Mouse (Mus musculus) spleen, adult 2 months (tissue): ENCODE data around the gene Pamr1. TPM values are rescaled to one million over a fixed set of nuclear protein-coding genes. Genes with fewer than 3 reads are reported as not detected.

Source experiments
- DNase-seq, 2 experiments: peaks; one replicate each; pipeline versions ENCODE4 v3.0.0 to v3.0.0-alpha.2; 2012 to 2021; ENCODE audit warnings: low spot score in 2 of 2, low read depth in 1 of 2
- H3K27ac ChIP-seq: fragments of 200-500 bp; 2 replicates; pipeline ENCODE4 v1.5.1; 2012; ENCODE audit warnings: low read length, inconsistent platforms; ENCODE audit not compliant: insufficient read depth
- H3K27me3 ChIP-seq: fragments of 200-500 bp; 2 replicates; pipeline ENCODE4 v1.6.1; 2012; ENCODE audit warnings: mild to moderate bottlenecking, moderate library complexity, low read length, inconsistent platforms; ENCODE audit not compliant: control insufficient read depth, insufficient read depth
- H3K36me3 ChIP-seq: fragments of 200-500 bp; 2 replicates; pipeline ENCODE4 v1.6.1; 2012; ENCODE audit warnings: mild to moderate bottlenecking, low read length, inconsistent platforms; ENCODE audit not compliant: control insufficient read depth, insufficient read depth
- H3K4me1 ChIP-seq: fragments of 200-500 bp; 2 replicates; pipeline ENCODE4 v1.6.1; 2011; ENCODE audit warnings: inconsistent platforms; ENCODE audit not compliant: control insufficient read depth, insufficient read depth, insufficient read length
- H3K4me3 ChIP-seq: fragments of 200-500 bp; 2 replicates; pipeline ENCODE4 v1.5.1; 2011; ENCODE audit warnings: mild to moderate bottlenecking, inconsistent platforms; ENCODE audit not compliant: insufficient read depth, insufficient read length; ENCODE audit errors: extremely low read depth
- CTCF ChIP-seq: fragments of 200-500 bp; IDR thresholded peaks from 2 replicates; pipeline ENCODE4 v1.5.1; 2011; ENCODE audit warnings: mild to moderate bottlenecking, inconsistent platforms; ENCODE audit not compliant: insufficient read depth, insufficient read length, insufficient replicate concordance; ENCODE audit errors: extremely low read depth
- POLR2A ChIP-seq: fragments of 200-500 bp; IDR thresholded peaks from 2 replicates; pipeline ENCODE4 v1.6.1; 2011; ENCODE audit warnings: low read depth, low read length, inconsistent platforms
- WGBS: fragments of 180-500 bp; shearing (Covaris S2); methylation state at CpG from one replicate; pipeline ENCODE4 v1.1.7; 2018; 5-methylcytosine and 5-hydroxymethylcytosine counted together
- polyA plus RNA-seq: library from polyadenylated mRNA; depleted of rRNA; stranded (reverse); fragments of >200 nt; gene quantifications from 2 replicates; pipeline ENCODE4 v1.2.3, GENCODE M21; 2012

Gene Pamr1
- polyA plus RNA-seq, 1 experiment, result 0.48 TPM

GRCm38 (mm10) chr2:102624538-102624937 lies 74.7 kb downstream of the Pamr1 start:
- H3K36me3 ChIP-seq, result no peaks in the 10 kb centered on the region
- H3K4me1 ChIP-seq, result no peaks in the 10 kb centered on the region
- no peak for DNase-seq
- no peak for TF ChIP-seq POLR2A
- TF ChIP-seq CTCF, result no peak
- H3K27me3 ChIP-seq, result no peaks in the 10 kb centered on the region
- H3K4me3 ChIP-seq, result no peak overlapping the region
- H3K27ac ChIP-seq, result no peak overlapping the region
- WGBS, result 88% methylated on average over 1 of the region's 1 CpGs

- H3K4me3 ChIP-seq, result no peak overlapping the region
- H3K27me3 ChIP-seq, result no peaks in the 10 kb centered on the region
- no peak overlapping the region for H3K27ac ChIP-seq
- H3K4me1 ChIP-seq, result no peaks in the 10 kb centered on the region
- H3K36me3 ChIP-seq, result no peaks in the 10 kb centered on the region
- WGBS, result 82% methylated on average over 4 of the region's 4 CpGs
- TF ChIP-seq POLR2A (no peak), CTCF (no peak)
- DNase-seq, result no peak
Measured at GRCm38 (mm10) chr2:102632361-102632760, 82.5 kb downstream of the Pamr1 start.

- no peaks in the 10 kb centered on the region for H3K4me1 ChIP-seq
- no peaks in the 10 kb centered on the region for H3K27me3 ChIP-seq
- no peak overlapping the region for H3K4me3 ChIP-seq
- H3K27ac ChIP-seq, result no peak overlapping the region
- TF ChIP-seq POLR2A (no peak), CTCF (no peak)
- WGBS, result 83% methylated on average over 1 of the region's 1 CpGs
- no peak for DNase-seq
- no peaks in the 10 kb centered on the region for H3K36me3 ChIP-seq
Measured at GRCm38 (mm10) chr2:102634010-102634409, 84.2 kb downstream of the Pamr1 start.

GRCm38 (mm10) chr2:102635523-102636060 lies 85.8 kb downstream of the Pamr1 start:
- no peaks in the 10 kb centered on the region for H3K4me1 ChIP-seq

GRCm38 (mm10) chr2:102636116-102636600 lies 86.3 kb downstream of the Pamr1 start:
- no peak for TF ChIP-seq CTCF
- no peak for TF ChIP-seq POLR2A
- H3K27ac ChIP-seq, result no peak overlapping the region
- H3K27me3 ChIP-seq, result no peaks in the 10 kb centered on the region
- DNase-seq, result no peak
- WGBS, result 89% methylated on average over 7 of the region's 7 CpGs
- no peaks in the 10 kb centered on the region for H3K36me3 ChIP-seq
- H3K4me3 ChIP-seq, result no peak overlapping the region
- no peaks in the 10 kb centered on the region for H3K4me1 ChIP-seq

More at GRCm38 (mm10) chr2:102635523-102636060, 85.8 kb downstream of the Pamr1 start:
- no peak for DNase-seq
- Histone ChIP-seq H3K4me3 (no peak overlapping the region), H3K36me3 (no peaks in the 10 kb centered on the region), H3K27me3 (no peaks in the 10 kb centered on the region), H3K27ac (no peak overlapping the region)
- 85% methylated on average over 3 of the region's 3 CpGs for WGBS
- TF ChIP-seq POLR2A (no peak), CTCF (no peak)

GRCm38 (mm10) chr2:102638140-102638539 lies 88.3 kb downstream of the Pamr1 start:
- DNase-seq, result no peak
- no peaks in the 10 kb centered on the region for H3K4me1 ChIP-seq
- WGBS, result 37% methylated on average over 5 of the region's 5 CpGs

GRCm38 (mm10) chr2:102638690-102639089 lies 88.9 kb downstream of the Pamr1 start:
- H3K27ac ChIP-seq, result no peak overlapping the region
- no peak overlapping the region for H3K4me3 ChIP-seq
- DNase-seq, result no peak
- H3K36me3 ChIP-seq, result no peaks in the 10 kb centered on the region
- H3K27me3 ChIP-seq, result no peaks in the 10 kb centered on the region
- WGBS, result 63% methylated on average over 2 of the region's 2 CpGs
- TF ChIP-seq POLR2A (no peak), CTCF (no peak)
- H3K4me1 ChIP-seq, result no peaks in the 10 kb centered on the region

More at GRCm38 (mm10) chr2:102638140-102638539, 88.3 kb downstream of the Pamr1 start:
- Histone ChIP-seq H3K27ac (no peak overlapping the region), H3K4me3 (no peak overlapping the region), H3K27me3 (no peaks in the 10 kb centered on the region), H3K36me3 (no peaks in the 10 kb centered on the region)
- no peak for TF ChIP-seq CTCF
- no peak for TF ChIP-seq POLR2A
